Mouse (Mus musculus): ENCODE measurements around the gene Pcdh9. TPM values are rescaled to one million over a fixed set of nuclear protein-coding genes. Genes with fewer than 3 reads are reported as not detected.

Pcdh9 gene
- total RNA-seq, 2 experiments from 2014 or later: 2.5 TPM

DNA sequence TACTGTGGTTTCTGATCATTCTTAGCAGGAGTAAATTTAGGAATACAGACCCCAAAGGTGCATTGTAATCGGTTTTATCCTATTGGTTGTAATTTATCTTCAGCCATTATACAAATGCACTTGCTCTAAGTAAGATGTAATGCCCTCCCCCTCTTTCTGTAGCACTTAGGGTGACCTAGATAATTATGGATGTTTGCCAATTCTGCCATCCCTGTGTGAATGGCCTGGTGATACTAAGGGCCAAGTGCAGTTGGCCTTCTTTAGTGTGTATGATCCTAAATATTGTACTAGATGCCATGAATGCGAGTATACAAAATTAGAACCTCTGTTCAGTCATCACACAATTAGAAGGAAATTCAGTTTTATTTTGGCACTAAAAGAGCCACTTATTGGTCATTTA lies 475.0 kb downstream of the Pcdh9 start:
- intact Hi-C loops (cut with DNase I): no loop called here
- DNase-seq: no peak

DNA sequence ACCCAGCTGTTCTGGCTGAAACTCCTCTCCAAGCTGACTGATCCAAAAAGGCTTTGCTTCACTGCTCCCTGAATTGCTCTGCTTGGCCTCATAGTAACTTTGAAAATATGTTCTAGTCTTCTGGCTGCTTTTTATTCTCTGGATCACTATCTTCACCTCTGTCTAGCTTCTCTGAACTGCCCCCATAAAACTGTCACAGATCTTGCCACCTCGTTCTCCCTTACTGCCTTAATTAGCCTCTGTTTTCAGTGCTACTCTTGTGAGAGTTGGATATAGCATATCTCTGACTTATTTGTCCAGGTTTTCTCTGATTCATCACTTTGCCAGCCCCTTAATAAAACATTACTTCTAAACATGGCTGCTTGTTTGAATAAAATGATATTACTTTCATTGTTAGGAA lies 481.2 kb downstream of the Pcdh9 start:
- intact Hi-C loops (cut with DNase I): no loop called here
- no peak for DNase-seq

DNA sequence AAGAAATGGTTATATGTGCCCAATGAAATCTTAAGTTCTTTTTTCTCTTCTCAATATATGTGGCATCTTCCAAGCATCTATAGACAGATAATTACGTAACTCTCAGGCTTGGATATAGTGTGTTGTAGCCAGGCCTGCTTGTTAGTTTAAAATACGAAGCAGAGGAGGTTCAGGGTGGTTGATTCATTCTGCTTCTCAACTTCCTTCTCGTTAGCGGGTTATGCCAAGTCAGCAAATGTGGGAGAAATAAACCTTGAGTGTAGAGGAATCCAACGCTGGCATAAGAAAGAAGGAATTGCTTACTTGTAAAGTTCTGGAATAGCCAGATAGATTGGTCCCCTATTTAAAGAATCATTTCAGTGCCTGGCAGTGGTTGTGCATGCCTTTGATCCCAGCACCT lies 482.7 kb downstream of the Pcdh9 start:
- intact Hi-C loops (cut with DNase I): no loop called here
- DNase-seq: no peak

DNA sequence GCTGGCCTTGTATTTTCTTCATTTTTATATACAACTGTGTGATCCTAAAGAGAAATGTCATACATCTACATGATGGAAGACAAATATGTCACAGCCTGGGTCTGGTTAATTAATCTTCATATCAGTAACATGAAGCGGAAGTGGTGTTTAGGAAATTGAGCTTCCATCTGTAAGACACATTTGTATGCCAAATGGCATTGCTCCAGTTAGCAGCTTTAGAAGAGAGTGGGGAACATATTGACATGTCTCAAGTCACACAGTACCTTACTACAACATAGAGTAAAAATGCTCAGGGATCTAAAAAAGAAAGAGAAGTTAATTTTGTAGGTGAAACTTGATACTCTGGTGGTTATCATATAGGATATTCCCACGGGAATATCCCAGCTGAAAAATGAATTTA lies 505.4 kb downstream of the Pcdh9 start:
- intact Hi-C loops (cut with DNase I): no loop called here
- DNase-seq: no peak

DNA sequence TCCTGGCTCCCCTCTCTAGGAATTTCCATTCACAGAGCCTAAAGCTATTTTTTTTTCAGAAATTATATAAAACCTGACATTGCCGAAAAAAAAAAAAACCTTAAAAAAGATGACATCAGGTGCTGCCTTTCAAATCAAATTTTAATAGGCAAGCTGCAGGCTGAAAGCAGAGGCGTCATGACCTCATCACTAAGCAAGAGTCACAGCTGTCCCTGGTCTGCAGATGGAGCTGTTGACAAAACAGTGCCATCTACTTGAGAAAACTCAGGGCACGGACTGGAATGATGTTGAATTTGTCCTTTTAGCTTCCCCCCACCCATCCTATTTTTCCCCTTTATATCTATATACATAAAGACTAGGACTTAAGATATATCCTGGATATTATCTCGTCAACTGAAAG lies 509.3 kb downstream of the Pcdh9 start:
- peak in 1 of 2 experiments; percentile 9 for DNase-seq
- intact Hi-C loops (cut with DNase I): no loop called here

DNA sequence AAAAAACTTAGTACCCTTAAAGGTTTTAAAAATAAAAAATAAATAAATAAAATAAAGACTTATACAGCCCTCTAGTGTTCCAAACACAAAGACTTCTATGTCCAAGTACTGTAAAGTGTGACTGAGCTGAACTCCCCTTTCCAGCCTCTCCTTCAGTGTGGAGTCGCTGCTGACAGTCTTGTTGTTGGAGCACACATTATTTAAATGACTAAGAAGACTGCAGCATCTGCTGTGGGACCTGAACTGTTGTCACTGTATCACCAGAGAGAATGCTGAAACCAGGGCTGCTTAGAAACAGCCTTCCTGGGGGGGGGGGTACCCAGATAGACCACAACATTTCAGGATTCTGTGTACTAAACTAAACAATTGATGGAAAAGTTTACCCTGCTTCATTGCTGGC lies 509.7 kb downstream of the Pcdh9 start:
- intact Hi-C loops (cut with DNase I): no loop called here
- DNase-seq: no peak

DNA sequence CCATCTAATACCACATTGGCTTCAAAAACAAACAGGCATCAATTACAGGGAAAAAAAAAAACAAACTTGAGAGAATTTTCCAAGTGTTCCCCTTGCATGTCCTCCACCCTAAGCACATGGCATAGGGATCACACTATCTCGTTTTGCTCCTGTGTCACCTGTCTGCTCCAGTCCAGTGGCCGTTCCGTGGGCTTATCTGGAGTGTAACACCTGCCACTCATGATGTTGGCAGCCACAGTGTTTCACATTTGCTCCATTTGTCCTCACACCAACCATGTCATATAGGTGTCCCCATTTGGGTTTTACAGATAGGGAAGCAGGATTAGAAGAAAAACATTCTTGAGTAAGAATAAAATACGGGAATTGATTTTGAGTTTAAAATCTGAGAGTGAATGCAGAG lies 514.3 kb downstream of the Pcdh9 start:
- intact Hi-C loops (cut with DNase I): no loop called here
- DNase-seq: peak in 1 of 2 experiments; percentile 3

DNA sequence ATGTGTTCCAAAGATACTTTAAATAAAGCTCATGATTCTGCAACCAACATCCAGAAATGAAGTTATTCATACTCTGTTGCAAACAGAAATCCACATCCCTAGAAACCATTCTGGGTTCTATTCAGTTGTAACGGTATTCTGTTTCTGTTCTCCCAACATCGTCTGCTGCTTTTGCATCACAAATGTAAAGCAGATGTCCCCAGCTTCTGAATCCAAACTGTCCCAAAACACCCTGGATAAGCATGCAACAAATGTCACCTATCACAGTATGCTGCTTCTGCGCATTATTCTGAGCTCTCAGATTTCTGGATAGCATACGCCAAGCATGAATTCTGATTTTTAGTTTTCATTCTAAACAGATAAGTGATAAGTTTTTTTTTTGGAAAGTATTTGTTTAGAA lies 516.3 kb downstream of the Pcdh9 start:
- no peak for DNase-seq
- intact Hi-C loops (cut with DNase I): no loop called here

DNA sequence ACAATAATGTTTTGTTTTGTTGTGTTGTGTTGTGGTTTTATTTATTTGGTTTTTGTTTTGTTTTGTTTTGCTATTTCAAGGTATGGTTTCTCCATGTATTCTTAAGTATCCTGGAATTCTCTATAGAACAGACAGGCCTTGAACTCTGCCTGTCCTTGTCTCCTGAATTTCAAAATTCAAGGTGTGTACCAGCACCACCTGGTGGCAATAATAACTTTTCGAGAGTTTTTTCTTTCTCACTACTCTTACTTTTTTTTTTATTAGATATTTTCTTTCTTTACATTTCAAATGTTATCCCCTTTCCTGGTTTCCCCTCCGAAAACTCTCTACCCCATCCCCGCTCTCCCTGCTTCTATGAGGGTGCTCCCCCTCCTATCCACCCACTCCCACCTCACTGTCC lies 536.3 kb downstream of the Pcdh9 start:
- DNase-seq: no peak
- intact Hi-C loops (cut with DNase I): no loop called here

DNA sequence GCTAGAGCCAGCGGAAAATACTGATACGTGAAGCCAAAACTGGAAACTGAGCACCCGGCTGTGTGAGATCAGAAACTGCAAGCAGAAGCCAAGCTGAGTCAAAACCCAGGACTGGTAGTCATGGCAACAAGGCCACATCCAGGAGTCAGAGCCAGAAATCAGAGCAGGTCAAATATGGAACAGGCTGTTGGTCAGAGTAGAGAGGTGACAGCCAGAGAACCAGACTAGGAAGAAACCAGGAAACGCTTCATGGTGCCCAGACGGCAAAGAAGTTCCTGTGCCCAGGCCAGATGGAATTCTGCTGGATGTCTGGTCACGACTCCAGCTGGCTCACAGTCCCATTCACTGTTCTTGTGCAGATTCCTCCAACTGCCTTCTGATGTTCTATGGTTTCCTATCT lies 539.6 kb downstream of the Pcdh9 start:
- DNase-seq: peak; percentile 32 to 41

DNA sequence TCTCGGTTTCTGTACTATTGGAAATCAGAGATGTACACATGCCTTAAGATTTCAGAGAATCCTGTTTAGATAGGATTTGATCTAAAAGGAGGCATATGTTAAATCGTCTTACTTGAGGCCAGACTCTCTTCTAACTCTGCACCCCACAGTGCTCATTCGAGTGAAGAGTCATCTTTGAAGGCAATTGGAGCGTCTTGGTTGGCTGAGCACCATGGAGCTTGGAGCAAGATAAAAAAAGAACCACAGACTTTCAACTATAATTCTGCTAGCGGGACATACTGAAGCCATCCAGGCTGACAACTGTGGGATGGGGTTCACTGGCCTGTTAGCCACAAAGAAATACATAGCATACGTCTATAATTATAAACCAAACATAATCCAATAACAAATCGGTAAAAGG lies 541.3 kb downstream of the Pcdh9 start:
- intact Hi-C loops (cut with DNase I): no loop called here
- DNase-seq: no peak

More for the DNA sequence above, 539.6 kb downstream of the Pcdh9 start:
- intact Hi-C loops (cut with DNase I): no loop called here

DNA sequence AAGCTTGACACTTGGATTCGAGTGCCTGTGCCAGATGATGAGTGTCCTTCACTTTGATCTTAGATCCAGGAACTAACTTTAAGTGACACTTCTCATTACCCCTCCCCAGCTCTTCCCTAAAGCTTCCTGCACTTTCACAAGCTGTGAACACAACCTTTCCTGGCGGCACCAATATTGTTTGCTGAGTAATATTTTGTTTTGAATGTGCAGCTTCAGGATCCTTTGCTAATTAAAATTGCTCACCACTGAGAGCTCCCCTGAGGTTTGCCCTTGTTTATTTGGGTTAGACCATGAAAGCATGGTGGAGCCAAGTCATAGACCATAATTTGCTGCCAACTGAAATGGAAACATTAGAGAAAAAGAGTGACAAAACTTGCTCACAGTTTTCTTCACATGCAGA lies 543.4 kb downstream of the Pcdh9 start:
- intact Hi-C loops (cut with DNase I): no loop called here

DNA sequence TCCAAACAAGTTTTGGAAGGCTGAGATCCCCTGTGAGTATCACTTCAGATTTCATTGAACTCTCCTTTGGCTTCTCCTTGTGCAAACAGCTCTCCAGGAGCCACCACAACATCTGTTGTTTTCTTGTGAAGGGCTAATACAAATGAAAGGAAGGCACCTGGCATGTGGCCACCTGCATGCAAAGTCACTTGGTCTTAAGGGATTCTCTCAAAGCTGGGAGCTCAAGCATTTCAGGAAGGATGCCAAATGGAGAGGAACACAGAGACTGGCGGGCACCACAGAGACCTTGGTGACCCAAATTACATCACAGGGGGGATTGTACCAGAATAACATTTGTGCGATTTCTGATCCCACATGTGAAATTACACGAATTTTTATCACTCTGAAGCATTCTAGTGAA lies 547.7 kb downstream of the Pcdh9 start:
- peak; percentile 6 for DNase-seq
- intact Hi-C loops (cut with DNase I): no loop called here

More for the DNA sequence above, 543.4 kb downstream of the Pcdh9 start:
- no peak for DNase-seq

DNA sequence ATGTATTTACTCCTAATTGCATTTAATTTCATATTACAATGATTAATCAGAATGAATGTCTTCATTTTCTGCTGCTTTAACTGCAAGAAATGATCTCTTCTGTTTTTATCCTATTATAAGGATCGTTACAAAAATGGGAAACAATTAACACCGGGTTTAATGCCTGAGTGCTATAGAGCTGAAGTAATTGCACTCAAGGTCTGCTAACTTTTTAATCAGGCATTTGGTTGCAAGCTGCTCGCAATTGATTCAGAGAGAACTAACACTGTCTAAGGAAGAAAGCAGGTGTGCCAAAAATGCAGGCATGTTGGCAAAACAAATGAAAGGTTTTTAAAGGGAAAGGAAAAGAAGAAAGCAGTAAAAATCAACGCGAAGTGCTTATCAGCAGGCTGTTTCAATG lies 549.1 kb downstream of the Pcdh9 start:
- no peak for DNase-seq
- intact Hi-C loops (cut with DNase I): no loop called here

DNA sequence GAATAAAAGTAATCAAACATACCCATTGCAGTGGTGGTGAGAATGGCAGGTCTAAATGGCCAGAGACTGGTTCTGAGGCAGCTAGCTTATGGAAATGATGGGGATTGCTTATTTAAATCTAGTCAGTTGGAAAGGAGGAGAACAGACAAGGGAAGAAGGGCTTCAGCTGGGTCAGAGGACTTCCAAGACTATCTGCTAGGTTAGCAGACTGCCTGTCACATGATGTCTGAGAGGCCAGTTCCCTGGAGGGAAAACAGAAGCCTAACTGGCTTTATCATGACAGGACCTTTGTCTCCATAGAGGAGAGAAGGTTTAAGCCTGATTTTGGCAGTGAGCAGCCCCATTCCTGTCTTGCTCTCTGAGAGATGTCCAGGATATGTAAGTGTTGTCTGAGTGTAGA lies 561.2 kb downstream of the Pcdh9 start:
- no peak for DNase-seq
- intact Hi-C loops (cut with DNase I): no loop called here

DNA sequence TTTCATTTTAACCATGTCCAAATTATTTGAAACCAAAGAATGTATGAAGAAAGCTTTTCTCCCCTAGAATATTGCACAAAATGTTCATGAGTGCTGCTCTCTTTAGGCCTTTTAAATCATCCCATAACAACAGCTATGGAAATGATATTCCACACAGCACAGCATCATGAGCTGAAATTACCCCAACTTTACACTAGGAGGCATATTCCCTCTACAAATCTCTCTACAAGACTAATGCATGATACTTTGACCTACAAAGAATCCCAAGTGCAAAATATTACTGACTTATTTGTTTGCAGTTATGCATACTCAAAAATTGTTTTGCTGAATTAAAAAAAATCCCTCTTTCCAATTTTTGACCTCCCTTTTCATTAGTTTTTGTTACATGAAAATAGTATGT lies 573.1 kb downstream of the Pcdh9 start:
- DNase-seq: no peak
- intact Hi-C loops (cut with DNase I): loop anchor here (5.0 kb wide), 1 partner anchor 565 kb away; no protein-coding TSS in a partner anchor

DNA sequence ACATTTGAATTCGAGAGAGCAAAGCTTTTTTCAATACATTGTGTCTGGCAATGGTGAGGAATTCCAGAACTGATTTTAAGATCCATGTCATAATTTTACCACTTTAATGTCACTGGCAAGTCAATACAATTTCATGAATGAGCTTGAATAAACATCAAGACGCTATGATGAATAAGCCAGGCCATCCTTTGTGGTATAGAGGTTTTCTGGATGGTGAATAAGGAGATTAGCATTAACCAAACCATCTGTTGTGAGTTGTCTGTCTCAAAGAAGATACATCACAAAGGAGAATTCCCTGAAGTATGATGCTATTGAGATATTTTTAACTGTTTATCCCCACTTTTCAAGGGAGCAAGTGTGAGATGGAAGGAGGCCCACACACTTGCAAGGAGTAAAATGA lies 602.1 kb downstream of the Pcdh9 start:
- DNase-seq: no peak
- intact Hi-C loops (cut with DNase I): no loop called here

DNA sequence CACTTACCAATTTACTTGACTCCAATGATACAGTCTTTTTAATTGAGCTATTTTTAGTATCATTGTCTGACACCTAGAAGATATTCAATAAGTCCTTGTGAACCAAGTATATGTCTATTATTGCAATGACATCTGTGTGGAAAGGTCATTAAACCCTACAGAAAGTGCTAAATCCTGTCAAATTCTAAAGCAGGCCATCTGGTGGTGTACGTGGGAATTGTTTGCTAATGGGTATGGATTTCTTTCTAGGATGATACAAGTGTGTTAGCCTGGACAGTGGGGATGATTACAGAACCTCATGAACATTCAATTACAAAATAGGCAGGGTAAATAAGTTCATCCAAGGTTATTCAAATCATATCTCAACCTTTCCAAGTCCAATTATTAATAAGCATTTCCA lies 602.8 kb downstream of the Pcdh9 start:
- intact Hi-C loops (cut with DNase I): no loop called here

DNA sequence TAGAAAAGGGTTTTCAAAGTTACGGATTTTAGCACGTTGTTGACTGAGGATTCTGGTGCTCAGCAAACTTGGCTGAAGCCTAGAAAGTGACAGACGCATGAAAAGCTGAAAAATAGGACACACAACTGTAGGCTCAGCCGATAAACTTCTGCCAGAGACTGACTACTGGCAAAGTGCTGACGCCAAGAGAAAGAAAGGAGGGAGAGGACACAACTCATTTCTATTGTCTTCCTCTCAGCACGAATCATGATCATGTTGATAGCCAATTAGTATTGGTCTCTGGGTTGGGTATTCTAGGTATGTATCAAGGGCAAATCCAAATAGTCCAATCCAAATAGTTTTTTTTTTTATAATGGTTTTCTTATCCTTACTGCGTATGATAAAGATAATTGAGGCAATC lies 605.3 kb downstream of the Pcdh9 start:
- DNase-seq: no peak
- intact Hi-C loops (cut with DNase I): no loop called here

More for the DNA sequence above, 602.8 kb downstream of the Pcdh9 start:
- no peak for DNase-seq

DNA sequence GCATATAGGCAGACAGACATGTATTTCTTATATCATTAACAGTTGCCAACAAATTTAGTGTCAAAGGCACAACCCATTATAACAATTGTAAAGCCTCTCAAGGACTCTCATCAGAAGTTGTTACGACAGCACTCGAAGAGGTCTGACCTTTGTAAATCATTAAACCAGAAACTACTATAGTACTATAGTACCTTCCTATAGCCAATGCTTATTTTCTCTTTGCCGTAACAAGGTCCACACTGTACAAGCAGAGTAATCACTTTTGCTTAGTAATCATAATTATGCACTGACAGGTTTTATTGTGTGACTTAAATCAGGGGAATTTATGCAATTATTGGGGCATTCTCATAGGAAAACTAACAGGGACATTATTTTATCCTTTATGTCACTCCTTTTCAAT lies 606.5 kb downstream of the Pcdh9 start:
- no peak for DNase-seq
- intact Hi-C loops (cut with DNase I): no loop called here

DNA sequence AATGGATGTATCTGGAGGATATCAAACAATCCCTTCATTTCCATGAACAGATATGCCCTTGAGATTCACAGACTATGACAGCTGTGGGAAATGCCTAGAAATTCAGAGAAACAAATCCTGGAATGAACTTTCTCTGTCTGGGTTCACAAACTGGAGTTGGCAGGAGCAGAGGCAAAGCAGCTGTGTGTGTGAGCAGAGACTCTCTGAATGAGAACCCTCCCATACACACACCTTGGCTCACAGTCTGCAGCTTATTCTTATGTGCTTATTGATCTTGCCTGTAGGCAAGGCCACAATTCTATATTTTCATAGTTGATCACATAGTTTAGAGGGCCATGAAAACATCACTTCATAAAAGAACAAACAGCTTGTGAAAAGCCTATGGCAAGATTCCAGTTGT lies 614.8 kb downstream of the Pcdh9 start:
- DNase-seq: peak in 1 of 2 experiments; percentile 6

DNA sequence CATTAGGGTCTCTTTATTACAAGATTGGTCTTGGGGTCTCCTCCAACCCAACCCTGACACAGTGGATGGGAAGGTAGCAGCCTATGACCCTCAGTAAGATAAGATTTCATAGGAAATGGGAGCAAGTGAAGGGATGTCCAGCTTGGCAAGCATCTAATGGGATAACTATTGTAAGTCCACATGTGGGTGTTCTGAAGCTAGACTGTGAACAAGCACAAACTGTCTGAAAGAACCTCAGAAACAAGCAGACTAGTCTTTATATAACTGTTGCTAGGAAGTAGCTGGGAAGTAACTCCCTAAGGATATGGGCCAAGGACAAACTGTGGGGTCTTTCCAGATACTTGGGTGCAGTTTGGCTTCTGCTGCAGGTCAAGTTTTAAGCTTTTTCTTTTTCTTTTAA lies 615.7 kb downstream of the Pcdh9 start:
- intact Hi-C loops (cut with DNase I): no loop called here
- DNase-seq: no peak

More for the DNA sequence above, 614.8 kb downstream of the Pcdh9 start:
- intact Hi-C loops (cut with DNase I): no loop called here

DNA sequence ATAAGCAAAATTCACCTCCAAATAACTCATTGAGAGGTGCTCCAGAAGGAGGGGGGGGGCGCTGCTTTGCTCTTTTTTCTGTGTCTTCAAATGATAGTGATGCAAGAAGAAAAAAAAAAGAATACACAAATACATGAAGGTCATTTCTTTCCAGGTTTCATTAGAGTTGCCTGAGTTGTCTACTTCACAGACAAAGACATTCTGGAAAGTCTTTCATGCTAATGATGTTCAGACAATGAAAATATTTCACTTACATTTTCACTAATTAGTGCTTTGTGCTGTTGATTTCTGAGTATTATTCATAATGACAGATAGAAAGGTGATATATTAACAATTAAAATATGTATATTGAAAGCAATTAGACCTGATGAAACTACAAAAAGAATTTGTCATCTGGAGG lies 637.1 kb downstream of the Pcdh9 start:
- DNase-seq: no peak
- intact Hi-C loops (cut with DNase I): no loop called here

DNA sequence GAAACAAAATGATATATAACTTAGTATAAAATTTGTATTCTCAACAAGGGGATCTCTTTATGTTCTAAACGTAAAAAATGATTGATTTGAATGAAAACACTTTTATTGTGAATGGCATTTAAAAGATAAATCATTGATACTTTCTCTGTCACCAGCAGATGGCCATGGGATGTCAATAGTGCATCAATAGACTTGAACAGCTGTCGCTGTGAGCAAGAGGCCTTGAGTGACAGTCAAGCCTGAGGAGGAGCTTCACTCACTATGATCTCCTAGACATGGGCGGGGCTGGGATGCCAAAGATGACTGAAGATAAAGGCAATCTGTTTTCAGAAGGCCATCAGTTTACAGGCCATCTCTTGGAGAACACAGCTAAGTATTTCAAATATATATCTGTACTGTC lies 650.2 kb downstream of the Pcdh9 start:
- DNase-seq: no peak
- intact Hi-C loops (cut with DNase I): no loop called here

Measured in heart, postnatal 14 days (tissue).